Mouse (Mus musculus): Measurements from ENCODE around the gene Txk.

GRCm38 (mm10) chr5:72674994-72675542 is 77.5 kb downstream of the Txk start:
- TF ChIP-seq ZNF384 (IDR thresholded peaks at IDR 0.05; ENCODE audit: low read depth, low read length) = no peak
- no peak for TF ChIP-seq HCFC1 (IDR thresholded peaks at IDR 0.05; ENCODE audit: borderline replicate concordance, insufficient read depth, low read length)
